Mouse (Mus musculus): ENCODE measurements around the gene Miga2. TPM values are rescaled to one million over a fixed set of nuclear protein-coding genes. Genes with fewer than 3 reads are reported as not detected.

The Miga2 gene
- total RNA-seq, 2 experiments from 2014 or later = 108 to 121 TPM

DNA sequence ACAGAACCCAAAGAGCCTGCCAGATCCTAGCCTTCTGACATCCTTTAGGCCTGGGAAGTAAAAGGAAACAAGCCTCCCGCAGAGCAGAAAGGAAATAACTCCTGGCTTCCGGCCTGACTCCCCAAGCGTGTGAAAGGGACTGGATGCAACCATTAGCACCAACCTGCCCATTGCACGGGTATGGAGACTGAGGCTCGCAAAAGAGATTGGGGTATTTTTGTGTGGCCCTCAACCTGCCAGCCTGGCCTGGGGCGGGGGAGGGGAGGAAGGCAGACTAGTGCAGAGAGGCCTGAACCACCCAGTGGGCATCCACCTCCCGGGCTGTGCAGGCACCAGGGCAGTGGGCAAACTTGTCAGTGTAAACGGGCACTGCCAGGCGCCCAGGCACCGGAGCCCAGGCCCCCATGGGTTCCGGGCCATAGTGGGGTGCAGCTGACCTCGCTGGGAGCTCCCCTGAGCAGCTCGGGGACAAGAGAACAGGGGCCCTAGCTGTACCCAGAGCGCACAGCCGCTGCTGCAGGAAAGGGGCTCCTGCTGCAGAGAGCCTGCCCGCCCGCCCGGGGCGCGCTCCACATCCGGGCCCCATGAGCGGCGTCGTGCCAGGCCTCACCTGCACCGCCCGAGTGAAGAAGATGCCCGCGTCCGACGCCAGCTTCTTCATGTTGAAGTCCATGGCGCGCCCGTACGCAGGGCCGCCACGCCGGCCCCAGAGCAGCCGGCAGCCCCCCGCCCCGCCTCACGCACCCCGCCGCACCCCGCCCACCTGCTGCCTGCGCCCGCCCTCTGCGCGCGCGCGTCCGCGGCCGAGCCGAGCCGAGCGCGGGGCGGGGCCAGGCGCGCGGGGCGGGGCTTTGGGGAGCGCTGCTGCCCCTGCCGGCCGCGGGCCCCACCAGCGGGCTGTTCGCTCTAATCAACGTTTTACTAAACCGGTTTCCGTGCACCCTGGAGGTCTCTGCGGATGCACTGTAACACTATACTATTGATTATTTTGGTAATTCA is 5.2 kb upstream of the Miga2 start, which contains the start of gene Sh3glb2:
Sh3glb2 (minus strand) TSS at position 805 of the 999 bp plus-strand sequence.
- DNase-seq = peak; percentile 75 to 79

DNA sequence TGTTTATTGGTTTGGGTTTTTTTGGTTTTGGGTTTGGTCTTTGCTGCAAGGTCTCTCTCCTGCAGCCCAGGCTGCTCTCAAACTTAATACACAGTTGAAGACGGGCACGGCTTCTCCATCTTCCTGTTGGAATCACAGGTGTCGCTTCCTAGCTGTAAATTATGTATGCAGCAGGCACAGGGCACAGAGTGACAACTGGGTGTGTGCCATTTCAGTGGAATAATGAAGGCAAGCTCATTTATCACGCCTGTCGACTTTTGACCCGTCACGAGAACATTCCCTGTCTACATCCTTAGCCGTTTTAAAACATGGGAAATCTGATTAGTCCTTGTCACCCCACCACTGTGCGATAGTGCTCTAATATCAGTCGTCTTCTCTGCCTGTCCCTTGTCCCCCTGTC is 3.4 kb upstream of the Miga2 start:
- no peak for DNase-seq

DNA sequence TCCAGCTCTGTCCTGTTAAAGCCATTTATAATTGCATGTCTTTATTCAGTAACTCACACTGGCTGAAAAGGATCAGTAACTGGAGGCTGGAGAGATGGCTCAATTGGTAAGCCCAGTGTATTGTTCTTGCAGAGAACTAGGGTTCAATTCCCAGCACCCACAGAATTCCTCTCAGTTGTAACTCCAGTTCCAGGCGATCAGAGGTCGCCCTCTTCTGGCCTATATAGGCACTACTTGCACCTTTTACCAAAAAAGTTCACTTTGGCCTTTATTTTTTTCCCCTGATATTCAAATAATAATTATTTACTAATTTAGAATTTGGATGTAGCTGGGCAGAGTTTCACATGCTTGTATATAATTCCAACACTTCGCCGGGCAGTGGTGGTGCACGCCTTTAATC is 1.2 kb upstream of the Miga2 start:
- no peak for DNase-seq

DNA sequence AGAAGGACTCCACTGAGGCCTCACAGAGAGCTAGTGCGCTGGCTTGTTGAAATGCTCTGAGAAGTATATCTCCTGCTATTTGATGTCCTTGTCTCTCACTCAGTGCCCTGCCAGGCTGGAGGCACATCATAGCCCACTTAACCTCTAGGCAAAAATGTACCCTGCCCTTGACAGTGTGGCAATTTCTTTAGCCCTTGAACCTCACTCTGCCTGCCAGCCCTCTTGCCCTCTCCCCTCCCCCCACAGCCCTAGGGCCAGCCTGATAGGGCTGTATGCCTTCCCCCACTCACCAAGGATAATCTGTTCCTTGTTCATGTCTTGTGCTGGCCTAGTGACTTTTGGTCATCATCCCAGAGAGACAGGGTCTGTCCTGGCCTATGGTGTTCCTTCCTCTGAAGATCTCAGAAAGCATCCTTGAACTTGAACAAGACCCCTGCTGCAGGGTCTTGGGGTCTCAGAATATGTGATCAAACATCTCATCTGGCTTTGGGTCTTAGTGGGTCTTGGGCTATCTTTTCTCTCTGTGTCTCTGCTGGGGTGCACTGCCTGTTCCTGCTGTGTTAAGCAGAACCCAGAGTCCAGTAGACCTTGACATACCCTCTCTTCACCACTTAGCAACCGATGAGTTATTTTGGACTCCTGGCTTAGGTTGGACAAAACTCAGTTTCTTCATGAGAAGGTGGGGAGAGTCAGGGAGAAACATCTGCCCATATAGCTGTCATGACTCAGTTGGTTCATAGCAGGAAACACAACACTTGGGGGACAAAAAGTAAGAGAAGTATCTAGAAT is 1.4 kb downstream of the Miga2 start:
- DNase-seq = no peak

DNA sequence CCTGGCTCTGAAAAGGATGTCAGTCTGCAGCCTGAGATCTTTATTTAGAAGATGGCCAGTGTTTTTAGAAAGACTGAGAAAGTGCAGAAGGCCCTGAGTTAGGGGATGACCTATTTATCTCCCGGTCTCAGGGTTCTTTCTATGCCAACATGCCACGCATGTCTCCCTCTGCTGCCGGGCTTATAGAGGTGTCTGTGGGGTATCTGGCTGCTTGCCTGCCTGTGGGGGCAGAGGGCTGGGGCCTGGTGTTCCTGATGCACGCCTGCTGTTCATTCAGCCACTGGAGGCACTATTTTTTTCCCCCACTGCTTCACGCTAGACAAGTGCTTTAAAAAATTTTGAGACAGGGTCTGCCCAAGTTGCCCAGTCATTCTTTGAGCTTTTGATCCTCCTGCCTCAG is 2.2 kb downstream of the Miga2 start:
- DNase-seq = no peak

DNA sequence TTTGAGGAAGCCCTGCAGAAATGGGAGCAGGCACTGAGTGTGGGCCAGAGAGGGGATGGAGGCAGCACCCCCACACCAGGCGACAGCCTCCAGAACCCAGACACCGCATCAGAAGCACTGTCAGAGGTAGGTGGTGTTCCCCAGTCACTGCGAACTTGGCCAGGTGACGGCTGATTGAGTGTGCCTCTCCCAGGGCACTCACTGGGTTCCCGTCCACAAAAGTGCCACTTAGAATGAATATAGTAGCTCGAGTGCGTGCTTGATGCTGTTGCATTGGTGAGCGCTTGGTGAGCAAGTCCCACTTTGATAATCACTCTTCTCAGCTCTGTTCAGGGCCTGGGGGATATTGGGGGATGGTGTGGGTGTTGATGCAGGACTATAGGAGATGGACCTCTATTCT is 7.5 kb downstream of the Miga2 start:
- no peak for DNase-seq

DNA sequence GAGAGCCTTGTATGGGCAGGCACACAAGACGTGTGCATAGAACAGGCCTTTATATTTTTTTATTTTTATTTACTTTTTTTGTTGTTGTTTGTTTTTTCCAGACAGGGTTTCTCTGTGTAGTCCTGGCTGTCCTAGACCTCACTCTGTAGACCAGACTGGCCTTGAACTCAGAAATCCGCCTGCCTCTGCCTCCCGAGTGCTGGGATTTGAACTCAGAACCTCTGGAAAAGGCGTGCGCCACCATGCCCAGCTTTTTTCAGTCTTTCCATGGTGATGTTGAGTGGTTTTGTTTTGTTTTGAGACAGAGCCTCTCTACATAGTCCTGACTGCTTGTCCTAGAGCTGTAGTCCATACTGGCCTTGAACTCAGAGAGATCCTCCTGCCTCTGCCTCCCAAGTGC is 8.7 kb downstream of the Miga2 start:
- no peak for DNase-seq

DNA sequence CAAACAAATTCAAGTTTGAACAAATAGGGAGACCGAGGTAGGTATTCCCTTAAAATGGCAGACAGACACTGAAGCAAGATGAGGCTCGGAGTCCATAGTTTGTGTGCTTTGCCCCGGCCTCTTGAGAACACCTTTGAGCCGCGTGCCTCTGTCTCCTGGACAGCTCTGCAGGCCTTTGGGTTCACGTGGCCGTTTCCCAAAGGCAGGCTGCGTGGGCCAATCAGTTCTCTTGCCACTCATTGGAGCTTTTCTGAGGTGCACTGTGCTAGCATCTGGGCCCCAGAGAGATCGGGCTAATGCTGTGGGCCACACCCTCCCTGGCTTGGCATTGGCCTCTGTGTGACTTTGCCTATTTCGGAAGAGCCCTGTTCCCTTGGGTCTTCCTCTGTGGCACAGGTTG is 11.9 kb downstream of the Miga2 start:
- no peak for DNase-seq

DNA sequence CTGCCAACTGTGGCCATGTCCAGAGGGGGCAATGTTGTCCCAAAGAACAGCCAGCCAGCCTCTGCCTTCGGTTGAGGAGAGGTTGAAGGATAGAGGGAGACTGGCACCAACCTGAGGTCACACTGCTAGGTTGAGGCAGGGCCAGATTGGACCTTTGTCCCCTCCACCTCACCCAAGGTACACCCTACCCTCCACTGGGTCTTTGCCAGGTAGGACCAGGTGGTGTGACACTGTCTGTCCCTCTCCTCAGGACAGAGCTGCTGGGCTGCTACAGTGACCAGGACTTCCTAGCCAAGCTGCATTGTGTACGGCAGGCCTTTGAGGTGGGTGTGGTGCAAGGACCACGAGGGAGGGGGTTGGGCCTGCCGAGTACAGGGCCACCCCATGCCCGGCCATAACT is 13.7 kb downstream of the Miga2 start:
- no peak for DNase-seq

DNA sequence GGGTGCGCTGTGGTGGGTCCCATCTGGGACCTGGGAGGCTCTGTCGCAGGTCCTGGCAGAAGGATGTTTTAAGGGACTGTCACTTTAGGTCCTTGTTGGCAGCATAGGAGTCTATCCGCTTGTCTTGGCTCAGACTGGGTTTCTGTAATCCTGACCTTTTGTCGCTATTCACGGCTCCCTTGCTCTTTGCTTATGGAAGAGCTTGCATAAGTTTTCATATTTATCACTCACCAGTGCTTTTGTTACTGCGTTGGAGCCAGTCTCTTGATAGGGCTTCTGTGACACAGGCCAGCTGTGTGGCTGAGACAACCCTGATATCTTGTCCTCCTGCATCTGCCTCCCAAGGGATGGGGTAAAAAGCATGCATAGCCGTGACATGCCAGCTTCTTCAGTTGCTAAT is 15.3 kb downstream of the Miga2 start:
- no peak for DNase-seq

DNA sequence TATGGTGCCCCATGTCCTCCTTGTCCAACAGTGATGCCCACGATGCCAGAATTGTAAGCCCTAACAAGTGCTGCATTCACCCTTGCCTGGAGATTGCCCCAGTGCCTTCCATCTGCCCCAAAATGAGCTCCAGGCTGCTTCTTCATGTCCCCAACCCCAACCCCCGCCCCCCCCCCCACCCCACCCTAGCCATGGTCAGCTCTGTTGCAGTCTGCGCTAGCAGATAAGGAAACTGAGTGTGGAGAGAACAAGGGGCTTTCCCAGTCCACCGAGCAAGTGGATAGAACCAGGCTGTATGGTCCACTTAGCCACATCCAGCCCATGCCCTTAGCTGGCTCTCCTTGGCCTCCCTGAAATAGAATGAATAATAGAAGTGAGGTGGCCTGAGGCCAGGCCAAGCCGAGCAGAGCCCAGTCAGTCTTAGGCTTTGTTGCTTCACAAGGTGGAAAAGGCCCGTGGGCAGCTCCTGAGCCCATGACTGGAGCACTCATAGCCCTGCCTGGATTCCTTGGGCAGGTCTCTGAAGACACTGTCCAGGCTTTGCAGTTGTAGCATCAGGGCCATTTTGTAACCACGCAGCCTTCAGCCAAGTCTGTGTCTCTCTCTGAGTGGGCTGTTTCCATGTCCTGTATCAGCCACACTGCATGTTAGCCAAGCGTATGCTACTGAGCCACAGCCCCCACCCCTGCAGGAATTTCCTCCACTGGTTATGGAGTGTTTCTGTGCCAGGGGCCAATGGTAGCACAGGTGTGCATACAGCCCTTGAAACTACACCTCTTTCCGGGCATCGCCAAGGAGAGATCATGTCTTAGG is 16.7 kb downstream of the Miga2 start:
- DNase-seq = no peak

DNA sequence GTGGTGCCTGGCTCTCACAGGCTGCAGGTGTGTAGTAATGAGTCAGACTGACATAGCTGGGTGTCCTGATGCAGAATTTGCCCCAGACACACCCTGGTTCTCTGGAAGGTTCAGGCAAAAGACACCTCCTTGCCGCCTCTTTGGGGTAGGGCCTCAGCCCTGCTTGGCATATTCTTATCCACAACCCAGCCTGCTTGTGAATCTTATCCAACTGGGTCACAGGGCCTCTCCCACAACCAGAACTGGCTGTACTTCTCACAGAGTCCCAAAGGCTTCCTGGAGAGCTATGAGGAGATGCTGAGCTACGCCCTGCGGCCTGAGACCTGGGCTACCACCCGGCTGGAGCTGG is 17.3 kb downstream of the Miga2 start:
- no peak for DNase-seq

DNA sequence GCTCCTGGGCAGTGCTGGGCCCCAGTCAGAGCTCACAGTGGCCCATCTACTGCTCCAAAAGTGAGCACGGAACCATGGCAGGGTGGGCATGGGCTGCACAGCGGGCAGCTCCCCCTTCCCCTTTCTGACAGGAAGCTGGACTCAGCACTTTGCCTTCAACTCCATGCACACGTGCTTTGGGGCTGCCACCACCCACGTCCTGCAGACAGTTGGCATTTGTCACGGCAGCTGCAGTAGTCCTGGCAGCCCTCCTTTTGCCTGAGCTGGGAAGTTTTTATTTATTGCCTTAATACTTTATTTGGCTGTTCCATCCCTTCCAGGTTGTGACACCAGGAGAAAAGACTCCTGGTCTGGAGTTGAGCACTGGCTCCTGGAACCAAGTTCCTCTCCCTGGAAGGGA is 20.8 kb downstream of the Miga2 start:
- DNase-seq = no peak

DNA sequence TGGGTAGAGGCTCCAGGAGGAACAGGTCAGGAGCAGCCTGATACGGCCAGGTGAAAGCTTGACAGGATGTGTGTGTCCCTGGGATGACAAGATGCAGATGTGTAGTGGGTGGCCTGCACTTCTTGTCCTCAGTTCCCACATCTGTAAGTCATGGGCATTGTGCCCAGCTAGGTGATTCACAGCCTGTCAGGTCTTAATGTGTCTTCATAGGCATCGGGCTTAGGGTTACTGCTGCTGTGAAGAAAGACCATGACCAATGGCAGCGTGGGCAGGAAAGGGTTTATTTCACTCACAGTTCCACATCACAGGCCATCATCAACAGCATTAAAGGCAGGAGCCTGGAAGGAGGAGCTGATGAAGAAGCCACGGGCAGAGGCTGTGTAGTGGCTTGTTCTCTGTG is 21.6 kb downstream of the Miga2 start:
- DNase-seq = no peak

DNA sequence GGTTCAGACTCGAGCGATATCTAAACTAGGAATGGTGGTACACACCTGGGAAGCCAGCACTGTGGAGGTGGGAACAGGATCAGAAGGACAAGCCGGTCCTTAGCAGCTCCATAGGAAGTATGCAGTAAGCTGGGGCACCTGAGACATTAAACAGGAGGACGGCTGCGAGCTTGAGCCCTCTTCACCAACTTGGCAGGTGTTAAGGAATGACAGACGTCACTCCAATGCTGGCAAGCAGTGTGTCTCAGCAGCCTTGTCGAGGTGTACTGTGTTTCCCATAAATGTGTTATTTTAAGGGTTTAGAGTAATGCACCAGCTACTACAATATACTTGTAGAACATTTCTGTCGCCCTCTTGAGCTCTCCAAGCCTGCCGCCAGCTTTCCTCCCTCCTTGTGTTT is 22.9 kb downstream of the Miga2 start:
- no peak for DNase-seq

DNA sequence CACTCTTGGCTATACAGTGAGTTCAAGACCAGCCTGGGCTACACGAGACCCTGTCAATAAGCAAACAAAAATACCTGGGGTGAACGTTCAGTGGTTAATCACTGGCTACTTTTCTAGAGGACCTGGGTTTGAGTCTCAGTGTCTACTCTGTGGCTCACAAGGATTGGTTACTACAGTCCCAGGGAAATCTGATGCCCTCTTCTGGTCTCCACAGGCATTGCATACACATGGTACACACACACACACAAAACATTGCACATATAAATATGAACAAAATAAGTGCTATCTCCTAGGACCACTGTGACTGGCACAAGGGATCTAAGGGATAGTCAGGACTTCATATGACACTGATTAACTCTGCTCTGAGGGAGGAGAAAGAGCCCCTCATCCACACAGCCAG is 25.0 kb downstream of the Miga2 start:
- DNase-seq = no peak

DNA sequence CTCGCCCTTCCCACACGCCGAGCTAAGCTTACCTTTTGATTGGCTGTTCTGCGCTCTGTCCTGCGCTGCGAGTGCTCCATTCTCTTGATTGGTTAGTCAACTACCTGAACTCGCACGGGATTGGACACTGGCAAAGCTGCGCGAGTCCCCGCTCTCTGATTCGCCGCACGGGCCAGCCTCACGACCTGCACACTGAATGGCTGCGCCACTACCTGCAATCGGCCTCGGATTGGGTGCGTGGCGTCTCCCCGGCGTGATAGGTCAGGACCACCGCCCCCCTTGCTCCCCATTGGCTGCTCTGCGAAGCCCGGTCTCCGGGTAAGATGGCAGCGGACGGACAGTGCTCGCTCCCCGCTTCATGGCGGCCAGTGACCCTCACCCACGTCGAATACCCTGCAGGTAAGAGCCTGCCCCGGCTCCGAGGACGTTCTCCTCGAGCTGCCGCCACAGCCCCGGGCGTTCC is 28.1 kb downstream of the Miga2 start, which contains the start of gene Dolpp1:
Dolpp1 (plus strand) TSS at position 141 of the 463 bp plus-strand sequence.
- DNase-seq = peak; percentile 98 to 99

DNA sequence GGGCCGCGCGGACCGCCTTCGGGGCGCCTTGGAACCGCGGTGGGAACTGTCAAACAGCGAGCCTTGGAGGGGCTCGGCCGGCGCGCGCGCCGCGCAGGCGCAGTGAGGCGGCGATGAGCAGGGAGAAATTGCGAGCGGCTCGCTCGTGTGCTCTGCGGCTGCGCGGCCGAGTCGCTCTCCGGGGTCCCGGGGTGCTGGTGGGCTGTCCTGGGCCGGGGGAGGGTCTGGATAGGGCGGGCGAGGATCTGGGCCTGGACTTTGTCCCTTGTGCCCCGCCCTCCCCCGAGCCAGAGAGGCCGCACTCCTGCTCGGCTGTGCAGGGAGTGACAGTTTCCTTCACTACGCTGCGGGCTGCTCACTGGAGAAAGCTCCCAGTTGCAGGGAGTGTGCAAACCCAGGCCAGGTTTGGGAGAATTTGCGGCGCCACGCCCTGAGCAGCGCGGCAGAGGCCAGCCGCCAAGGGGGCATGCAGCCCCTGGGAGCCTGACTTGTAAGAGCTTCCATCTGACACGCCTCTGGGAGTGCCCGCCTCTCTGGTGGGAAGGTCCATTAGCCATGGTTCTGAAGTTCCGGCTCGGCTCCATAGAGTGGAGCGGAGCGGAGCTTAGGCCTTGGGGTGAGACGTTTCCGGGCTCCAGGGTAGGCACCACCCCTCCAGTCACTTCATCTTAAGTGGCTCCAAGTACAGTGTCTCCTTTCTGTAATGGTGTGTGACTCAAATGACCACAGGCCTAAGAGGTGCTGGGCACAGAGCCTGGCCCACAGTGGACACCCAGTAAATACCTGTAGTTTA is 28.7 kb downstream of the Miga2 start:
- DNase-seq = peak; percentile 57 to 66

DNA sequence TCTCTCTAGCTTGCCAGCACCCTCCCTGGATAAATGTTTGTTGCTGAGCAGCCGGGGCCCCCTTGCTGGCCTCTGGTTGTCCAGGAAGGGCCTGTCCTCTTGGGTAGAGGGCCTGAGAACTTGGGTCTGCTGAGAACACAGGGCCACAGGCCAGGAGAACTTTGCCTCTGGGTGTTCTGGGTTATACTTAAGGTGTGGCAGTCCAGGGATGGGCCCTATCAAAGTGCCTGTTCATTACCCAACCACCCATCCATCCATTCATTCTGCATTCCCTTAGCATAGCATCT is 29.3 kb downstream of the Miga2 start:
- no peak for DNase-seq

DNA sequence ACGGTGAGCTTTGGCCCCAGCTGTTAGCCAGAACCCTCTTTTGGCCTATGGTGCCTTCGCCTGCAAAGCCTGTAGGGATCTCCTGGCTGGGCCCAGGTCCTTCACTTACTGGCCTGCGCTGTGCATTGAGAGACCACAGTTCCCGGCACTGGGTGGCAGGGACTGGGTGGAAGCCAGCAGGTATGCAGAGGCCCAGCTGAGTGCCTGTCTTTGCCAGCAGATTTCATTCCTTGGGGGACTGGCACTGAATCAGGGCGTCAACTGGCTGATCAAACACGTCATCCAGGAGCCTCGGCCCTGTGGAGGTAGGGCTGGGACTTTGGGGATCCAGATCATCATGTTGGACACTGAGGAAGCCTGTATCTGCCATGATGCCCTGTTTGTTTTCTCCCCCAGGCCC is 31.7 kb downstream of the Miga2 start:
- DNase-seq = no peak

DNA sequence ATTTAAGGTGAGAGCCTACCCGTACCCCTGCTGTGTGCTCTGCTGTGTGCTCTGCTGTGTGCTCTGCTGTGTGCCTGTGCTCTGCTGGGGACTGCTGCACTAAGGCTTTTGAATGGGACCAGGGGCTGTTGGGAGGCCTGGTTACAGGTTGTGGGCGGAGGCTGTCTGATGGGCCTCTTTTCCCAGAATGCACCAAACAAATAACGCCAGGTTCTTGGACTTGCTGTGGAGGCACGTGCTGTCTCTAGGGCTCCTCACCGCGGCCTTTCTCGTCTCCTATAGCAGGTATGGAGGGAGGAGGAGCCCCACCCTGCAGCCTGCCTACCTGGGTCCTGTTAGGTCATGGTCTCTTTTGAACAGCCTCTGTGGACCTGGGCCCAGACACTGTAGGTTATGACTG is 32.2 kb downstream of the Miga2 start:
- DNase-seq = no peak

DNA sequence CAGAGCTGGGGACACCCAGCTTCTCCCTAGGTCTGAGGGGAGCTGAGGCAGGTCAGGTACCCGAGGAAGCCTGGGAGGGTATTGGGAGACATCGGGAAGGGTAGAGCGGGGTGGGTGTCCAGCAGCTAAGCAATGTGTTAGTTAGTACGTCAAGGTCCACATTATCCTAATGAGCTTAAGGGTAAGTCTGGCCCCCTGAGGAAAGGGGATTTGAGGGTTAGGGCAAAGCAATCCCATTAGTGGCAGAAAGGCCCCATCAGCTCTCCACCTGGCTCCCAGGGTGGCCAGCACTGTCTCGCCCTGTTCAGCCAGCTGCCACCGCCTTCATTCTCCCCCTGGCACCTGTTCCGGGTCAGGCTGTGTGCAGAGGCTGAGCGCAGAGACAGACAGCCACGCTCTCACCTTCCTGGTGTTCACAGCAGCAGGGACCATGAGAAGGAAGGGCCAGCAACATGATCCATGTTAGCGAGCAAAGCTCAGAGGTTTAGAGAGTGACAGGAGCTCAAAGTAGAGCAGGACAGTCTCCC is 34.0 kb downstream of the Miga2 start:
- DNase-seq = no peak

Data from layer of hippocampus, postnatal 36 days (tissue).